Mouse (Mus musculus) cerebellum, adult 2 months (tissue): ENCODE results near the gene Phlpp1.
"Not testable (repeated sequence)": the region's sequence is repeated elsewhere in the genome, so short reads cannot be mapped to it uniquely, and the experiment has no call there.

Source experiments
- CTCF ChIP-seq: fragments of 200-500 bp; IDR thresholded peaks from 2 replicates; pipeline ENCODE4 v1.5.1; 2011; ENCODE audit warnings: low read depth, mild to moderate bottlenecking, control low read depth, low read length, moderate library complexity, borderline replicate concordance; ENCODE audit not compliant: insufficient read depth
- POLR2A ChIP-seq: fragments of 200-500 bp; IDR thresholded peaks from 2 replicates; pipeline ENCODE4 v1.6.1; 2011; ENCODE audit warnings: low read length, control low read depth, borderline replicate concordance; ENCODE audit not compliant: insufficient read depth

- not testable (repeated sequence) for TF ChIP-seq CTCF, POLR2A
These were observed 140.3 kb downstream of the Phlpp1 start for GRCm38 (mm10) chr1:106311830-106312229.
